Mouse (Mus musculus): ENCODE measurements at regions not wholly inside any gene's neighbourhood (a gene's known extent, or its start where the extent isn't known, plus 50 kb on each side); places are given as distances from the start of the nearest gene placed in this dataset.

DNA sequence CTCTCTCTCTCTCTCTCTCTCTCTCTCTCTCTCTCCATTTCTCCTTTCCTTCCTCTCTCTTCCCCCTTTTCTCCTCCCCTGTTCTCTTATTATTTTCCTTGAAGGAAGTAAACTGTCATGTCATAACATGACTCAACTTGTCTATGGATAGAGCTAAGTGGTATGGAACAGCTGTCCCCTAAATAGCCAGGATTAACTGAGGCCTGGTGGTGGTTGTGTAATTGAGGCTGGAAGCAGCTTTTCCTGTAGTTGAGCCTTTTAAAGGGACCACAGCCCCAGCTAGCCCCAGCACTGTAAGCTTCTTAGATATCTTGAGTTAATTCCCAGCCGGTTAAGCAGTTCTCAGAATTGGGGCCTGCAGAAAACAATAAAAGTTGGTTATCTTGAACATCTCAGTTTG is 243.7 kb upstream of the Nbea start:
- DNase-seq (ENCODE audit: low spot score in 2 of 2) = no peak

DNA sequence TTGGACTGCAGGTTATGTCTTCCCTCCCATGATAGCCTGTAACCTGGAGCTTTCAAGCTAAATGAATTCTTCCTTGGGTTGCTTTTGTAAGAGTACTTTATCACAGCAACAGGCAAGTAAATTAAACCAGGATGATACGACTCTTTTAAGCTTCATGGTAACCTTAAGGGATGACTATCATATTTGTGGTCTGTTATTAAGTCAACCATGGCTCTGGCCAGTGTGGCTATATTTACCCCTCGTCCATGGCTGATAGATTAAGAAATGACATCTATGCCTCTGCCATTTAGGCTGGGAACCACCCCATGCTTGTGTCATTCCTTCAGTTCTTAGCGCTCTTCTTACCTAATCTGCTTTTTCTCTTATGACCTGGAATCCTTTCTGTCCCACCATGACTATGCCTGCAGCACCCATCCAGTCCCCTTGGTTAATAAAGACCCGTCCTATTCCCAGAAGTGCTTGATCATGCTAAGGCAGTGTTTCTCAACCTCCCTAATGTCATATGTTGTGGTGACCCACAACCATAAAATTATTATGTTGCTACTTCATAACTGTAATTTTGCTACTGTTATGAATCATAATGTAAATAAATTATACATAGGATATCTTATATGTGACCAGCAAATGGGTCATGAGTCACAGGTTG is 214.5 kb upstream of the Nbea start:
- DNase-seq (ENCODE audit: low spot score in 2 of 2) = no peak

DNA sequence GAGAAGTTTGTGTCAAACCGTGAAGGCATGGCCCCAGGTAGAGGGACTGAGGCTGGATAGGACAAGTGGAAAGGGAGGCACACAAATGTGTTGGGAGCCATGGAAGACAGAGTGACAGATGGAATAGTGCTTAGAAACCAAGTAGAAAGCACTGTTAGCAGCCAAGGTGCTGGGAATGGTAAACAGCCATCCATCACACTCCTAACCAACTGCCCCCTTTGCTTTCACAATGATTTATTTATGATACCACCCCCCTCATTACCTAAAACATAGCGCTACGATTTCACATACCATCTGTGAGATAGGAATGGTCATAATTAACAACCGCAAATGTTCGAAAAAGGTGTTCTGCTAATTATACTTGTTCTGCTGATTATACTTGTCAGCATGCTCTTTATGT is 209.6 kb upstream of the Nbea start:
- no peak for DNase-seq (ENCODE audit: low spot score in 2 of 2)

DNA sequence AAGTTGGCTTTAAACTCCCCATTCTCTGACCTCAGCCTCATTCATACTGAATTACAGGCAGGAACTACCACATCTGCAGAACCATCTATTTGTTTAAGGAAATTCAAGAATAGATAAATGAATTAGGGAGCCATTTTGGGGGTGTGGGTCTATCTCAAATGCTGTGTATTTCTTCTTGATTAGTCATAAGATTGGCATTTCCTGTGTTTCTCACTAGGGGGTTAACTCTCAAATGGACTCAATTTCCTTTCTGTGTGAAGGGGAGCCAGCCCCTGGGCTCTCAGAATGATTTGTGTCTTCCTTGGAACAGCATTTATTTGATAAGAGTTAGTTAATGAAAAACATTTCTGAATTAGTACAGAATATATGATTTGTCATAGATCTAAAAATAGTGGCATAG is 196.8 kb upstream of the Nbea start:
- no peak for DNase-seq (ENCODE audit: low spot score in 2 of 2)

DNA sequence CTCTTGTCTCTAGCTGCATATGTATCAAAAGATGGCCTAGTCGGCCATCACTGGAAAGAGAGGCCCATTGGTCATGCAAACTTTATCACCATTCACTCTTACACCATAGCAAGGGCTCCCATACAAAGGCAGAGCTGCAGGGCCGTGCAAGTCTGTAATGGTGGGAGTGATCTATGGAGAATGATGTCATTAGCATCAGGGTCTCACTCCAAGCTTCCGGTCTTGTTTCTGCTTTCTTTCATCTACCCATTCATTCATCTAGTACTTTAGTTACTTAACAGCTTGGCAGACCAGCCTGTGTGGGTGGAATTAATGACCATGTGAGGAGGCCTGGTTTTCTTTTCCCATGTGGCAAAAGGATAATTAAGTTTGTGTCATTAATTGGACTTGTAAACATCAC is 196.0 kb upstream of the Nbea start:
- no peak for DNase-seq (ENCODE audit: low spot score in 2 of 2)

DNA sequence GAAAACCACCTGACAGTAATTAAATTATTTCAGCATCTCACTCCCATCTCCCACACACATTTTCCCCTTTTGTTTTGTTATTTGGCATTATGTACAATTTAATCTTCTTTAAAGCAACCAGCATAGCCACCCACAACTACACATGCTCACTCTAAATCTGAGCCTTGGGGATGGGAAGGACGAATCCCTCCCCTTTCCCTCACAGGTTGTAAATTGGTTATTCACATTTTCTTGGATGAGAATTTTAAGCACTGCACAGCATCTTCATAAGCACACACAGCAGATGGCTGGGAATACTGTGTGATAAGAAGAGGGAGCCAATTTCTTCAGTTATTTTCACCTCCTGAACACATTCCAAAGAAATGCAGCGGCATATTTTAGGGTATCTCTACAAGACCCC is 179.0 kb upstream of the Nbea start:
- no peak for DNase-seq (ENCODE audit: low spot score in 2 of 2)

DNA sequence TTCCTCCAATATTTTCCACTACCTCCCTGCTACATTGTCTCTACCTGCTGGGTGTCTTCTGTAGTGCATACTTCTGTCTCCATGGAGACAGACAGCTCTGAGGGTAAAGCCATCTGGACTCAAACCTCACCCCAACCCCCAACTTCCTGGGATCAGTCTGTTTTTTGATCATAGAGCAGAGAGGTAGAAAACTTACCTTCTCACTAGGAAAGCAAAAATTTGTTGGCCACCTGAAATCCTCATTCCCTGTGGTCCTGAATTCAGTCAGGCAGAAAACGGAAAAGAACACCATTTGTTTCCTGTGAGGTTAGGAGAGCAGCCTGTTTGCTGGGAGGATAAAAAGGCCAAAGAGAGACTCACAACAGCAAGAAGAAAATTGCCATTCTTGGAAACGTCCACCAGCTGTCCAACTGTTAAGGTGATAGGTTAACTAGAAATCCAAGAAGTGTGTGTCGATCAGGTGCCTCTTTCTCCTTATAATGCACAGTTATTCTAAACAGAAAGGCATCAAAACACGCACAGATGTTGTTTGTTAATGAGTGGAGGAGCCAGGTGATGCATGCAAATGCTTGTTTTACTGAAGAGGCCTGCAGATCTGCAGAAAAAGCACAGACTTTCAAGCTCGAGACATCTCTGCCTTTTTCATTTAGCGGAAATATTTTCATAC is 173.7 kb upstream of the Nbea start:
- no peak for DNase-seq (ENCODE audit: low spot score in 2 of 2)

DNA sequence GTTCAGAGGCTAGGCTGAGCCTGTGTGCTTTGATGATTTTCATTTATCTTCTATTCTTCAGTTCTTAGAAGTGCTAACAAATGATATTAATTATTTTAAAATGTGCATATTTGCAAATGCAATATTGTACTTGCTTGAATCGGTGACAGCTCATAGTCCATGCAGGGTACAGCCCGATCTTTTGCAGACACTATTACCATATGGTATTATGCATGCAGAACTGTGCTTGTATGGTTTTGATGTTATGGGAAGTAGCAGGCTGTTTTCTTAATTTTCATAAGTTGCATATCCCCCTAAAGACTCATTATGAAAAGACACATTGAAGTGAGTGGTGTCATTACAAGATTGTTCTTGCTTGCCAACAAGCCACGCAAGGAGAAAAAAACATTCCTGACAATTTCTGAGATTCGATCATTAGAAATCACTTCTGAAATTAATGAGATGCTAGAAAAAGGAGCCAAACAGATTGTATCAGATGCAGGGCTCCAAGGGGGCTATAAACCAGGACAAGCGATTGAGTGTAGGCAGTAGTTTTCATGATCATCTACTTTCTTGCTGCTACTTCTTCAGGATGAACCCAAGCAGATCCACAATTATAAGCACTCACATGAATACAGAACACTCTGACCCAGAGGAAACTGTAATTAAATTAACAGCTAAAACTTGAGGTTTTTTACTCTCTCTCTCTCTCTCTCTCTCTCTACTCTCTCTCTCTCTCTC is 172.8 kb upstream of the Nbea start:
- no peak for DNase-seq (ENCODE audit: low spot score in 2 of 2)
